Mouse (Mus musculus) C2C12 (cell line): ENCODE results near the gene Slc39a13.

Source experiments
- CEBPB ChIP-seq: IDR thresholded peaks from one replicate; pipeline ENCODE4 v1.6.1; 2011; ENCODE audit warnings: low read depth, mild to moderate bottlenecking, control low read depth, moderate library complexity
- CTCF ChIP-seq: IDR thresholded peaks from one replicate; pipeline ENCODE4 v1.5.1; 2011; ENCODE audit not compliant: control insufficient read depth, insufficient read depth, insufficient read length
- MYOD1 ChIP-seq: IDR thresholded peaks from one replicate; pipeline ENCODE4 v1.6.1; 2011; ENCODE audit warnings: low read depth; ENCODE audit not compliant: control insufficient read depth, insufficient read length
- MYOG ChIP-seq: IDR thresholded peaks from one replicate; pipeline ENCODE4 v1.6.1; 2011; ENCODE audit not compliant: control insufficient read depth, insufficient read length; ENCODE audit errors: extremely low read depth
- USF1 ChIP-seq: IDR thresholded peaks from one replicate; pipeline ENCODE4 v1.6.1; 2011; ENCODE audit warnings: low read depth, mild to moderate bottlenecking, control low read depth, moderate library complexity

DNA sequence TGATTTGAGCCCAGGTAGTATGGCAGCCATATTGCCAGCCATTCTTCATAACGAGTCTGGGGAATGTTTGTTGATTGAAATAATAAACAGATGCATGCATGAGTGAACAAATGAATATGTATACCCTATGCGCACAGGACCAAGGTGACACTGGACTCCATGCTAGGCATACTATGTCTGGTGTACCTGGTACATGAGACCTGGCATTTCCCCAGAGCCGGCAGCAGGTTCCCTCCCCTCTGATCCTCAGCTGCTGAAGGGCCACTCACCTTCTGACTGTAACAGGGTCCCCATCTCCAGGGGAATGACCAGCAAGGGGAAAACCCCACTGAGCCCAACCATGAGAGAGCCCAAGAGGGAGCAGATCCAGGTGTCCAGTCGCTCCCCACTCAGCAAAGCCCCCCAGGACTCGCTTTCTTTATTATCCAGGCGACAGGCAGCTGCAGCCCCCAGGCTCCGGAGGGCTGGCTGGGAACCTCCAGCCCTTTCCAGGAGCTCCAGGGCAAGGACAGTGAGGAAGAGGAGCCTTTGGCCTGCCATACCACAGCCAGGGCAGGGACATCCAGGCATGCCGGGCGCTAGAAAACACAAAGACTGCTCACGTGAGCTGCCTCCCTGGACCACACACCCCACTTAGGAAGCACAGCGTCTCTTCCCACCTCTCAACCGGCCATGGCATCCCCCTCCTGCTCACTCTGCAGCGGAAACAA is 1.9 kb downstream of the Slc39a13 start:
- TF ChIP-seq CTCF (no peak), USF1 (peak; percentile 56), CEBPB (no peak), MYOD1 (no peak), MYOG (no peak)
